Mouse (Mus musculus): Measurements from ENCODE around the gene Tbxa2r.

- TF ChIP-seq CTCF (IDR thresholded peaks at IDR 0.05; ENCODE audit: insufficient read depth, low read length) (no peak), POLR2A (IDR thresholded peaks at IDR 0.05; ENCODE audit: borderline replicate concordance, extremely low read depth, low read depth, low read length) (no peak)
These were observed 572 bp upstream of the Tbxa2r start for GRCm38 (mm10) chr10:81327959-81328358.

Measured in lung, adult 2 months (tissue).